In the genomic region with DNA sequence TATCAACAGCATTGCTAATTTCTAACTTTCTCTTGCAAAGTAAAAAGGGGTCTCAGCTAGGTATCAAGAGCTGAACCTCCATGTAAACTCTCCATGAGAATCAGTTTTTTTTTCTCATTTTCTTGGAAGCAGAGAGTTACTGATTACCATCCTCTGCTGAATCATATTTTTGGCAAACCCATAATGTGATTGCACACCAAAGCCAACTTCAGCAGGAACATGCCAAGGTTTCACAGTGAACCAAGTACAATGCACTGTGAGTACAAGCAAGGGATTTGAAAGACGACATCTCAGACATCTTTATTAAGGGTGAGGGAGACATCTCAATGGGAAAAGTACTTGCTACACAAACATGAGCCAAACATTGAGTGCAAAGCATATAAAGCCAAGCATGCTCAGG, we compare ENCODE assay signal across 13 mouse cellular contexts.
"Had no signal": no experiment of that assay in that cellular context is flagged by ENCODE, and none has a peak within 500 bp of the region (broad histone marks: within the 10 kb centered on the region; RNA-seq: fewer than 3 reads in every experiment).

No protein-coding gene starts in this region.

- H3K4me1 ChIP-seq: limb, embryonic 15.5 days; midbrain, embryonic 12.5 days; neural tube, embryonic 15.5 days; stomach, embryonic 15.5 days had no signal

- H3K4me2 ChIP-seq: limb, embryonic 15.5 days; midbrain, embryonic 12.5 days; neural tube, embryonic 15.5 days; stomach, embryonic 15.5 days had no signal

- H3K9ac ChIP-seq: limb, embryonic 15.5 days; liver, embryonic 14.5 days; midbrain, embryonic 12.5 days; neural tube, embryonic 15.5 days; stomach, embryonic 15.5 days had no signal

- H3K36me3 ChIP-seq: limb, embryonic 15.5 days; midbrain, embryonic 12.5 days; neural tube, embryonic 15.5 days; stomach, embryonic 15.5 days had no signal

- DNase-seq: kidney, postnatal 36 days; layer of hippocampus, adult 9-11 months; layer of hippocampus, postnatal 36 days; lung, adult 18-20 months; right cerebral cortex, postnatal 4 days; thymus, adult 2 months; thymus, postnatal 25 days had no signal

- H3K4me3 ChIP-seq: limb, embryonic 15.5 days; midbrain, embryonic 12.5 days; neural tube, embryonic 15.5 days; stomach, embryonic 15.5 days had no signal

- H3K27me3 ChIP-seq: limb, embryonic 15.5 days; midbrain, embryonic 12.5 days; neural tube, embryonic 15.5 days; stomach, embryonic 15.5 days had no signal

- H3K27ac ChIP-seq: kidney, postnatal 0 days; limb, embryonic 15.5 days; liver, embryonic 14.5 days; midbrain, embryonic 12.5 days; neural tube, embryonic 15.5 days; stomach, embryonic 15.5 days had no signal

- H3K9me3 ChIP-seq: limb, embryonic 15.5 days; midbrain, embryonic 12.5 days; neural tube, embryonic 15.5 days; stomach, embryonic 15.5 days had no signal
